Mouse (Mus musculus): Measurements from ENCODE around the gene Gm11563. TPM values are rescaled to one million over a fixed set of nuclear protein-coding genes. Genes with fewer than 3 reads are reported as not detected.

The Gm11563 gene
- not detected in 2 replicates for polyA plus RNA-seq (2015; fragmentation: Nextera tagmentation; extraction: Ambion mirVana)

DNA sequence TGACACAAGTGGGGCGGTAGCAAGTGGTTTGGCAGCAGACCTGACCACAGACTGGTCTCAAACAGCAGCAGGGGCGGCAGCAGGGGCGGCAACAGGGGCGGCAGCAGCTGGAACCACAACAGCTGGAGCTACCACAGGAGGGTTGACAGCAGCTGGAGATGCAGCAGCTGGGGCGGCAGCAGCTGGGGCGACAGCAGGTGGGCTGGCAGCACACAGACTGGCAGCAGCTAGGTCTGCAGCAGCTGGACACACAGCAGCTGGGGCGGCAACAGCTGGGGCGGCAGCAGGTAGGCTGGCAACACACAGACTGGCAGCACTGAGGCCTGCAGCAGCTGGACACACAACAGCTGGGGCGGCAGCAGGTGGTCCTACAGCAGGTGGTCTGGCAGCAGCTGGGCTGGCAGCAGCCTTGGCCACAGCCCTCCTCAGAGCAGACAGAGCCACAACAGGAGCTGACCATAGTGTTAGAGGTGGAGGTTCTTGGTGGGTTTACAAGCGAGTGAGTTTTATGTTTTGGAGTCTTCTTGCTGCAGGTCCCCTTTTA lies at the start of gene Gm11563:
TSS of gene Gm11563 (minus strand) at position 494 of the 544 bp plus-strand sequence.

DNA sequence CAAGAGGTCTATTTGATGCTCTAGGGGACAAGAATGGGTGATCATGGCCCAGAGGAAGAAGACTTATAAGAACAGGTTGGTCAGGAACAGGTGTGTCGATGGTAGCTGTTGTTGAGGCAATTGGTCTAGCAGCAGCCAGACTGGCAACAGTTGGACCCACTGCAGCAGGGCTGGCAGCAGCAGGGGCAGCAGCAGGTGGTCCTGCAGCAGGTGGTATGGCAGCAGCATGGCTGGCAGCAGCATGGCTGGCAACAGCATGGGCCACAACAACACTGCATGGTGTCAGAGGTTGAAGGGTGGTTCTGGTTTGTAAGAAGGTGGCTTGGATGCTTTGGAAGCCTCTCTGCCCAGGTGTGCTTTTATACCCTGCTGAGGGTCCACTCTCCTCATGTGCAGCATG lies 31.7 kb upstream of the Gm11563 start, which contains the start of gene Gm14190:
TSS of gene Gm14190 (minus strand) at position 278 of the 400 bp plus-strand sequence.

DNA sequence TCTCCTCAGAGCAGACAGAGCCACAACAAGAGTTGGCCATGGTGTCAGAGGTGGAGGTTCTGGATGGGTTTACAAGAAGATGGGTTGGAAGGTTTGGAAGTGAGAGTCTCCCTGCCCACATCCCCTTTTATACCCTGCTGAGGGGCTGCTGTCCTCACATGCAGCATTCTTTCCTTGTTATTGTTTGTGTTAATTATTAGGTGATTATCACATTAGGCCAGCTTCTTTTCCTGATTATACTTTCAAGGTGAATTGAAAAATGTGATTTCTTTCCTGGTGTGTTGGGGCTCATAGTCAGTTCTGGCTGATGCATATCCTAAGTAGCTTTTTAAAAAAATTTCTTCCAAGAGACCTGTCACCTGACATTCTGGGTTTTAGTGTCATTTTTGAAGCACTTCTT lies 7.1 kb upstream of the Gm11563 start, which contains the start of gene Krtap4-6:
TSS of gene Krtap4-6 (minus strand) at position 101 of the 400 bp plus-strand sequence.

DNA sequence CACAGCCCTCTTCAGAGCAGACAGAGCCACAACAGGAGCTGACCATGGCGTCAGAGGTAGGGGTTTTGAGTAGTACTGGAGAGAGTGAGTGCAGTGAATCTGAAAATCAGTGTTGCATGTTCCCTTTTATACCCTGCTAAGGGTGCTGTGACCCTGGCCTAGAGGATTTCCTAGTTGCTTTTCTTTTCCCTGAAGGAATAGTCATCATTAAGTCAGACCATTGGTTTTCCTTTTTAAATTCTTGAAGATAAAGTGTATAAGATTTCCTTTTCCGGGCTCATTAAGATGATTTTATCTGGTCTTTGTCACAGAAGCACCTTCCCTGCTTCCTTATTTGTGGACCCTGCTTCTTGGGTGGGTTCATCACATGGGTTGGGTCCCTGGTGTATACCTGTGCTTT lies 8.6 kb downstream of the Gm11563 start, which contains the start of gene Gm11555:
TSS of gene Gm11555 (minus strand) at position 101 of the 400 bp plus-strand sequence.

DNA sequence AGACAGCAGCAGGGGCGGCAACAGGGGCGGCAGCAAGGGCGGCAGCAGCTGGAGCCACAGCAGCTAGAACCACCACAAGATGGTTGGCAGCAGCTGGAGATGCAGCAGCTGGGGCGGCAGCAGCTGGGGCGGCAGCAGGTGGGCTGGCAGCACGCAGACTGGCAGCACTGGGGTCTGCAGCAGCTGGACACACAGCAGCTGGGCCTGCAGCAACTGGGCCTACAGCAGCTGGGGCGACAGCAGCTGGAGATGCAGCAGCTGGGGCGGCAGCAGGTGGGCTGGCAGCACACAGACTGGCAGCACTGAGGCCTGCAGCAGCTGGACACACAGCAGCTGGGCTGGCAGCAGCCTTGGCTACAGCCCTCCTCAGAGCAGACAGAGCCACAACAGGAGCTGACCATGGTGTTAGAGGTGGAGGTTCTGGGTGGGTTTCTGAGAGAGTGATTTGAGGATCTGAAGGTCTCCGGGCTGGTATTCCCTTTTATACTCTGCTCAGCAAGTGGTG lies 15.1 kb downstream of the Gm11563 start, which contains the start of gene Krtap4-7:
TSS of gene Krtap4-7 (minus strand) at position 455 of the 505 bp plus-strand sequence.

DNA sequence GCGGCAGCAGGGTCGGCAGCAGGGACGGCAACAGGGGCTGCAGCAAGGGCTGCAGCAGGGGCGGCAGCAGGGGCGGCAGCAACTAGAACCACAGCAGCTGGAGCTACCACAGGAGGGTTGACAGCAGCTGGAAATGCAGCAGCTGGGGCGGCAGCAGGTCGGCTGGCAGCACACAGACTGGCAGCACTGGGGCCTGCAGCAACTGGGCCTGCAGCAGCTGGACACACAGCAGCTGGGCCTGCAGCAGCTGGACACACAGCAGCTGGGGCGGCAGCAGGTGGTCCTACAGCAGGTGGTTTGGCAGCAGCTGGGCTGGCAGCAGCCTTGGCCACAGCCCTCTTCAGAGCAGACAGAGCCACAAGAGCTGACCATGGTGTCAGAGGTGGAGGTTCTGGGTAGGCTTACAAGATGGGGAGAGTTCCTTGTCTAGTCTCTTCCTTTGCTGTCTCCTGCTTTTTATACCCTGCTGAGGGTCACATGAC lies 24.1 kb downstream of the Gm11563 start, which contains the start of gene Krtap4-2:
TSS of gene Krtap4-2 (minus strand) at position 432 of the 482 bp plus-strand sequence.

DNA sequence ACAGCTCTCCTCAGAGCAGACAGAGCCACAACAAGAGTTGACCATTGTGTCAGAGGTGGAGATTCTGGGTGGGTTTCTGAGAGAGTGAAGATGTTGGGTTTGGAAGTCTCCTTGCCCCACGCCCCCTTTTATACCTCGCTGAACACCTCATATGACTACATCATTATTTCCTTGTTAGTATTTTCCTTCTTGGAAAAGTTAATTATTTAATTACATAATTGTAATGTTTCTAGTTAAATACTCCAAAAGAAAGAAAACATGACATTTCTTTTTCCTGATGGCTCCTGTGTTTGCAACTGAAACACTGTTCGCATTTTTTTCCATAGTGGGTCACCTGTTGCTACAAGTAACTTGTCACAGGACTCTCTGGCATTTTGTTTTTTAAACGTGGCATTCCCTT lies 30.6 kb downstream of the Gm11563 start, which contains the start of gene Krtap4-1:
TSS of gene Krtap4-1 (minus strand) at position 101 of the 400 bp plus-strand sequence.

DNA sequence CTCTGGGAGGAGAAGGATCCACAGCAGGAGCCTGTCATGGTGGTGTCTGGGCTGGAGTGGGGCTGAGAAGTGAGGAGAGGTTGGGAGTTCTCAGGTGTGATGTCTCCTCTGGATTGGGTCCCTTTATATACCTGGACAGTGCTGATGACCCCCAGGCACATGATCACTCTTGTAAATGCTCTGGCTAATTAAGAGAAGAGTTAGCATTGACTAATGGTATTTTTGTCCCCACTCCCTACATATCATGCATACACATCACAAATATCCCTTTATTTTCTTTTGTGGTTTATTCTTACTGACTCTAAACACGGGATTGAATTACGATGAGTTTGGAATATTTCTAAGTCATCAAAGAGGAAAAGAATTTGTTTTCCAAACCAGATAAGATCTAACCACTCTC lies 38.4 kb downstream of the Gm11563 start, which contains the start of gene Gm11562:
TSS of gene Gm11562 (minus strand) at position 101 of the 400 bp plus-strand sequence.

DNA sequence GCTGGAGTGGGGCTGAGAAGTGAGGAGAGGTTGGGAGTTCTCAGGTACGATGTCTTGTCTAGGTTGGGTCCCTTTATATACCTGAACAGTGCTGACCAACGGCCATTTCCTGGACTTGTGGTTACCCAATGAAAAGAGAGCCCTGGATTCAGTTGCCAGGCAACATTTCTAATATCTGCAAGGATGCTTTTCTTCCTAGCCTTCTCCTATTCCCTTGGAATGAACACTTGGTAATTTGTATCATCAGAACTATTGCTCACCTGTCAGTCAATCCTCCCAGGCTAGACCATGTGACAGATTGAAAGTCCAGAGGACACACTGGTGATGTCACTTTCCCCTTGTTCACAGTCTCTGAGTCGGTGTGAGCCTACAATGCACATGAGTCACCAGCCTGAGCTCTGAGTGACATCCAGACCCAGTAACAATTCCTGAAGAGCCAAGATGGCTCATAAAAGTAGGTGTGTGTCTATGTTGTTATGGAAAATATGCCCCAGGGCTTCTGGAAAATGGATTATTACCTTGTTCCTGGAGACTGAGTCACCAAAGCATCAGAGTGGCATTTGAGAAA lies 43.9 kb downstream of the Gm11563 start, which contains the start of gene Krtap2-4:
TSS of gene Krtap2-4 (minus strand) at position 51 of the 568 bp plus-strand sequence.

DNA sequence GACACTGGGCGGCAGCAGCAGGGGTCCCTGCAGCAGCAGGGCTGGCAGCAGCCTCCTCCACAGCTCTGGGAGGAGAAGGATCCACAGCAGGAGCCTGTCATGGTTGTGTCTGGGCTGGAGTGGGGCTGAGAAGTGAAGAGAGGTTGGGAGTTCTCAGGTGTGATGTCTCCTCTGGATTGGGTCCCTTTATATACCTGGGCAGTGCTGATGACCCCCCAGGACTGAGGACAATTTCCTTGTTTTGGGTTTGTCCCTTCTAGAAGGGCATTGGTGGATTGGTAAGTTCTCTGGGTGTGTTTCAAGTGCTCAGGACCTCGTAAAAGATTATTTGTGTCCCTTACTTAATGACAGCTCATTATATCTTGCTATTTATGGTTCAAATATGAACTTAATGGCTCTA lies 48.7 kb downstream of the Gm11563 start, which contains the start of gene Gm11937:
TSS of gene Gm11937 (minus strand) at position 101 of the 400 bp plus-strand sequence.

Other genes with a start within 250 kb of the Gm11563 start
- gene Krt12, start 236.7 kb downstream of the Gm11563 start, polyA plus RNA-seq (2015; fragmentation: Nextera tagmentation; extraction: Ambion mirVana), result not detected in 2 replicates
- 71.7 and 82.2 TPM in 2 replicates for gene Krt20, start 220.8 kb downstream of the Gm11563 start, polyA plus RNA-seq (2015; fragmentation: Nextera tagmentation; extraction: Ambion mirVana)
- gene Krt23, start 165.8 kb downstream of the Gm11563 start, polyA plus RNA-seq (2015; fragmentation: Nextera tagmentation; extraction: Ambion mirVana), result 2.6 and 3.4 TPM in 2 replicates
- not detected in 2 replicates for gene Krt39, start 137.6 kb downstream of the Gm11563 start, polyA plus RNA-seq (2015; fragmentation: Nextera tagmentation; extraction: Ambion mirVana)
- gene Krt40, start 115.8 kb downstream of the Gm11563 start, polyA plus RNA-seq (2015; fragmentation: Nextera tagmentation; extraction: Ambion mirVana), result not detected in 2 replicates
- not detected in 2 replicates for gene Krtap3-3, start 108.1 kb downstream of the Gm11563 start, polyA plus RNA-seq (2015; fragmentation: Nextera tagmentation; extraction: Ambion mirVana)
- not detected in 2 replicates for gene Krtap3-2, start 102.1 kb downstream of the Gm11563 start, polyA plus RNA-seq (2015; fragmentation: Nextera tagmentation; extraction: Ambion mirVana)
- not detected in 2 replicates for gene Gm11939, start 99.5 kb downstream of the Gm11563 start, polyA plus RNA-seq (2015; fragmentation: Nextera tagmentation; extraction: Ambion mirVana)
- gene Krtap3-1, start 92.3 kb downstream of the Gm11563 start, polyA plus RNA-seq (2015; fragmentation: Nextera tagmentation; extraction: Ambion mirVana), result not detected in 2 replicates
- gene Krtap1-5, start 77.9 kb downstream of the Gm11563 start, polyA plus RNA-seq (2015; fragmentation: Nextera tagmentation; extraction: Ambion mirVana), result 0.12 TPM in 1 of 2 replicates, not detected in the other
- not detected in 2 replicates for gene Krtap1-4, start 75.3 kb downstream of the Gm11563 start, polyA plus RNA-seq (2015; fragmentation: Nextera tagmentation; extraction: Ambion mirVana)
- not detected in 2 replicates for gene Krtap1-3, start 67.6 kb downstream of the Gm11563 start, polyA plus RNA-seq (2015; fragmentation: Nextera tagmentation; extraction: Ambion mirVana)
- not detected in 2 replicates for gene Krtap9-3, start 60.9 kb downstream of the Gm11563 start, polyA plus RNA-seq (2015; fragmentation: Nextera tagmentation; extraction: Ambion mirVana)
- gene Gm11938, start 55.7 kb downstream of the Gm11563 start, polyA plus RNA-seq (2015; fragmentation: Nextera tagmentation; extraction: Ambion mirVana), result not detected in 2 replicates
- gene Gm11937, start 48.8 kb downstream of the Gm11563 start, polyA plus RNA-seq (2015; fragmentation: Nextera tagmentation; extraction: Ambion mirVana), result not detected in 2 replicates
- gene Krtap2-4, start 44.1 kb downstream of the Gm11563 start, polyA plus RNA-seq (2015; fragmentation: Nextera tagmentation; extraction: Ambion mirVana), result not detected in 2 replicates
- gene Gm11562, start 38.5 kb downstream of the Gm11563 start, polyA plus RNA-seq (2015; fragmentation: Nextera tagmentation; extraction: Ambion mirVana), result not detected in 2 replicates
- not detected in 2 replicates for gene Krtap4-1, start 30.7 kb downstream of the Gm11563 start, polyA plus RNA-seq (2015; fragmentation: Nextera tagmentation; extraction: Ambion mirVana)
- not detected in 2 replicates for gene Krtap4-2, start 23.9 kb downstream of the Gm11563 start, polyA plus RNA-seq (2015; fragmentation: Nextera tagmentation; extraction: Ambion mirVana)
- gene Krtap4-7, start 14.9 kb downstream of the Gm11563 start, polyA plus RNA-seq (2015; fragmentation: Nextera tagmentation; extraction: Ambion mirVana), result not detected in 2 replicates
- not detected in 2 replicates for gene Gm11555, start 8.7 kb downstream of the Gm11563 start, polyA plus RNA-seq (2015; fragmentation: Nextera tagmentation; extraction: Ambion mirVana)
- gene Krtap4-6, start 7.0 kb upstream of the Gm11563 start, polyA plus RNA-seq (2015; fragmentation: Nextera tagmentation; extraction: Ambion mirVana), result not detected in 2 replicates
- gene Gm14190, start 31.8 kb upstream of the Gm11563 start, polyA plus RNA-seq (2015; fragmentation: Nextera tagmentation; extraction: Ambion mirVana), result not detected in 2 replicates
- not detected in 2 replicates for gene Gm14180, start 75.3 kb upstream of the Gm11563 start, polyA plus RNA-seq (2015; fragmentation: Nextera tagmentation; extraction: Ambion mirVana)
- not detected in 2 replicates for gene Gm11595, start 114.0 kb upstream of the Gm11563 start, polyA plus RNA-seq (2015; fragmentation: Nextera tagmentation; extraction: Ambion mirVana)
- not detected in 2 replicates for gene Krtap4-8, start 121.7 kb upstream of the Gm11563 start, polyA plus RNA-seq (2015; fragmentation: Nextera tagmentation; extraction: Ambion mirVana)
- gene Krtap4-9, start 126.2 kb upstream of the Gm11563 start, polyA plus RNA-seq (2015; fragmentation: Nextera tagmentation; extraction: Ambion mirVana), result not detected in 2 replicates
- gene Gm11596, start 134.5 kb upstream of the Gm11563 start, polyA plus RNA-seq (2015; fragmentation: Nextera tagmentation; extraction: Ambion mirVana), result not detected in 2 replicates
- gene Gm11569, start 140.0 kb upstream of the Gm11563 start, polyA plus RNA-seq (2015; fragmentation: Nextera tagmentation; extraction: Ambion mirVana), result not detected in 2 replicates
- gene Gm11554, start 145.5 kb upstream of the Gm11563 start, polyA plus RNA-seq (2015; fragmentation: Nextera tagmentation; extraction: Ambion mirVana), result not detected in 2 replicates
- gene Krtap4-13, start 150.9 kb upstream of the Gm11563 start, polyA plus RNA-seq (2015; fragmentation: Nextera tagmentation; extraction: Ambion mirVana), result not detected in 2 replicates
- not detected in 2 replicates for gene Gm11564, start 156.7 kb upstream of the Gm11563 start, polyA plus RNA-seq (2015; fragmentation: Nextera tagmentation; extraction: Ambion mirVana)
- gene 2300003K06Rik, start 179.1 kb upstream of the Gm11563 start, polyA plus RNA-seq (2015; fragmentation: Nextera tagmentation; extraction: Ambion mirVana), result not detected in 2 replicates
- not detected in 2 replicates for gene Krtap4-16, start 192.6 kb upstream of the Gm11563 start, polyA plus RNA-seq (2015; fragmentation: Nextera tagmentation; extraction: Ambion mirVana)
- not detected in 2 replicates for gene Gm11568, start 199.0 kb upstream of the Gm11563 start, polyA plus RNA-seq (2015; fragmentation: Nextera tagmentation; extraction: Ambion mirVana)
- gene Gm11559, start 205.5 kb upstream of the Gm11563 start, polyA plus RNA-seq (2015; fragmentation: Nextera tagmentation; extraction: Ambion mirVana), result not detected in 2 replicates
- not detected in 2 replicates for gene Krtap9-1, start 214.4 kb upstream of the Gm11563 start, polyA plus RNA-seq (2015; fragmentation: Nextera tagmentation; extraction: Ambion mirVana)
- gene Gm11567, start 220.2 kb upstream of the Gm11563 start, polyA plus RNA-seq (2015; fragmentation: Nextera tagmentation; extraction: Ambion mirVana), result not detected in 2 replicates
- gene Krtap31-1, start 249.0 kb upstream of the Gm11563 start, polyA plus RNA-seq (2015; fragmentation: Nextera tagmentation; extraction: Ambion mirVana), result not detected in 2 replicates

Data from urinary bladder, postnatal 0 days (tissue).